In genomic region chr3:137622895-137623580, GRCm38 (mm10) we compare ENCODE assay signal across 8 mouse cellular contexts. TPM values are rescaled to one million over a fixed set of nuclear protein-coding genes. Genes with fewer than 3 reads are reported as not detected.
DNase-seq lines count a peak whose midpoint lies in the region; ATAC-seq and TF ChIP-seq lines count a peak whose summit lies in the region.

No protein-coding gene starts in this region.

- peak overlapping the region; percentile 70 for H3K4me3 ChIP-seq in layer of hippocampus, adult 2 months
- peak overlapping the region; percentile 67 for H3K4me3 ChIP-seq in embryonic facial prominence, embryonic 10.5 days
- peak overlapping the region; percentile 66 for H3K4me3 ChIP-seq in hindbrain, embryonic 10.5 days
- peak overlapping the region; percentile 50 for H3K4me3 ChIP-seq in midbrain, embryonic 12.5 days

- no peaks in the 10 kb centered on the region; the same call in 1 of the 2 replicates for H3K36me3 ChIP-seq in embryonic facial prominence, embryonic 10.5 days (replicated peaks)
- peaks cover 8% of the 10 kb centered on the region; the same call in 1 of the 2 replicates for H3K36me3 ChIP-seq in hindbrain, embryonic 10.5 days
- H3K36me3 ChIP-seq in midbrain, embryonic 12.5 days = 0 out of 2 replicates have a peak, but pooled peaks cover 3% of the 10 kb centered on the region

- whole genome bisulfite sequencing in embryonic facial prominence, embryonic 10.5 days = 26% methylated on average over 14 of the region's 14 CpGs
- WGBS in hindbrain, embryonic 10.5 days = 27% methylated on average over 14 of the region's 14 CpGs
- 21% methylated on average over 14 of the region's 14 CpGs for WGBS in midbrain, embryonic 12.5 days

- H3K4me2 ChIP-seq in midbrain, embryonic 12.5 days (replicated peaks) = peak overlapping the region; percentile 87

- intact Hi-C loops in left cerebral cortex, postnatal 36 days (cut with DNase I) = loop anchor here (5.0 to 10.0 kb wide), 2 partner anchors 61 to 132 kb away; no protein-coding TSS in a partner anchor

- no peaks in the 10 kb centered on the region for H3K9me3 ChIP-seq in embryonic facial prominence, embryonic 10.5 days
- no peaks in the 10 kb centered on the region for H3K9me3 ChIP-seq in hindbrain, embryonic 10.5 days
- H3K9me3 ChIP-seq in midbrain, embryonic 12.5 days = no peaks in the 10 kb centered on the region

- TF ChIP-seq CTCF in layer of hippocampus, adult 2 months (conservative IDR thresholded peaks at IDR 0.05) = no peak

- no peak for DNase-seq in layer of hippocampus, adult 2 months (ENCODE audit: low spot score in 2 of 2)
- DNase-seq in layer of hippocampus, adult 8-10 months (ENCODE audit: low spot score in 2 of 2) = no peak
- no peak for DNase-seq in embryonic facial prominence, embryonic 10.5 days (ENCODE audit: low spot score)
- DNase-seq in hindbrain, embryonic 10.5 days (ENCODE audit: low spot score) = no peak
- no peak for DNase-seq in B cell, adult 2 months
- no peak for DNase-seq in left cerebral cortex, postnatal 36 days (ENCODE audit: low spot score in 2 of 2)
- DNase-seq in urinary bladder, postnatal 25 days (ENCODE audit: low spot score) = no peak

- H3K9ac ChIP-seq in midbrain, embryonic 12.5 days (replicated peaks) = no peak overlapping the region

- H3K27me3 ChIP-seq in embryonic facial prominence, embryonic 10.5 days (replicated peaks; ENCODE audit: low read depth, poor library complexity, severe bottlenecking) = peaks cover 46% of the 10 kb centered on the region
- peaks cover 45% of the 10 kb centered on the region for H3K27me3 ChIP-seq in hindbrain, embryonic 10.5 days (ENCODE audit: insufficient read depth, poor library complexity, severe bottlenecking)
- peaks cover 16% of the 10 kb centered on the region for H3K27me3 ChIP-seq in midbrain, embryonic 12.5 days

- no peak; the same call in 1 of the 2 replicates for ATAC-seq in midbrain, embryonic 12.5 days (ENCODE audit: low FRiP score, low read depth)

- H3K27ac ChIP-seq in layer of hippocampus, adult 2 months = peak overlapping the region; percentile 81
- peak overlapping the region; percentile 79; the same call in 1 of the 2 replicates for H3K27ac ChIP-seq in embryonic facial prominence, embryonic 10.5 days (replicated peaks)
- H3K27ac ChIP-seq in hindbrain, embryonic 10.5 days = peak overlapping the region; percentile 84
- no peak overlapping the region for H3K27ac ChIP-seq in midbrain, embryonic 12.5 days (replicated peaks)

- H3K4me1 ChIP-seq in embryonic facial prominence, embryonic 10.5 days = peaks cover 17% of the 10 kb centered on the region
- peaks cover 18% of the 10 kb centered on the region for H3K4me1 ChIP-seq in hindbrain, embryonic 10.5 days (replicated peaks)
- H3K4me1 ChIP-seq in midbrain, embryonic 12.5 days = peaks cover 24% of the 10 kb centered on the region

RNA-seq across cellular contexts. Expression of gene Ddit4l, which starts 1.6 kb away (rescaled TPM):
- 1 to 10 TPM; 8.7 to 8.9 TPM for total RNA-seq in layer of hippocampus, adult 2 months (2021)
- total RNA-seq in layer of hippocampus, adult 8-10 months (2022) = 10 to 100 TPM; 11.2 to 14.3 (median 11.6) TPM
- polyA plus RNA-seq in embryonic facial prominence, embryonic 10.5 days (2016; fragmentation: Nextera tagmentation; extraction: Ambion mirVana) = 6.7 and 11.2 TPM in 2 replicates
- 5.9 and 8.7 TPM in 2 replicates for polyA plus RNA-seq in hindbrain, embryonic 10.5 days (2016; fragmentation: Nextera tagmentation; extraction: Ambion mirVana)
- polyA plus RNA-seq in midbrain, embryonic 12.5 days (2016; fragmentation: Nextera tagmentation; extraction: Ambion mirVana) = 9.3 and 9.4 TPM in 2 replicates
- 10 to 100 TPM; 22.1 to 24.3 TPM for total RNA-seq in left cerebral cortex, postnatal 36 days (2021)

RNA-seq across cellular contexts. Expression of gene Gm21962, which starts 48.3 kb away (rescaled TPM):
- total RNA-seq in layer of hippocampus, adult 2 months (2021) = not detected
- total RNA-seq in layer of hippocampus, adult 8-10 months (2022) = not detected
- polyA plus RNA-seq in embryonic facial prominence, embryonic 10.5 days (2016; fragmentation: Nextera tagmentation; extraction: Ambion mirVana) = not detected in 2 replicates
- not detected in 2 replicates for polyA plus RNA-seq in hindbrain, embryonic 10.5 days (2016; fragmentation: Nextera tagmentation; extraction: Ambion mirVana)
- polyA plus RNA-seq in midbrain, embryonic 12.5 days (2016; fragmentation: Nextera tagmentation; extraction: Ambion mirVana) = not detected in 2 replicates
- not detected for total RNA-seq in left cerebral cortex, postnatal 36 days (2021)
